Mouse (Mus musculus) kidney, adult 2 months (tissue): ENCODE data around the gene Ifitm1. TPM values are rescaled to one million over a fixed set of nuclear protein-coding genes. Genes with fewer than 3 reads are reported as not detected.
A peak's percentile ranks its signal among the peaks of the same experiment; 100 is the strongest.

Source experiments
- DNase-seq: peaks from one replicate; pipeline ENCODE4 v3.0.0; 2021
- H3K27ac ChIP-seq: fragments of 200-500 bp; 2 replicates; pipeline ENCODE4 v1.5.1; 2012; ENCODE audit warnings: low read depth, low read length, control low read depth, inconsistent platforms; ENCODE audit not compliant: insufficient read depth
- H3K27me3 ChIP-seq: fragments of 200-500 bp; replicated peaks from 2 replicates; pipeline ENCODE4 v1.6.1; 2012; ENCODE audit warnings: mild to moderate bottlenecking, moderate library complexity, low read length, inconsistent platforms; ENCODE audit not compliant: control insufficient read depth, insufficient read depth
- H3K36me3 ChIP-seq: fragments of 200-500 bp; 2 replicates; pipeline ENCODE4 v1.6.1; 2012; ENCODE audit warnings: mild to moderate bottlenecking, moderate library complexity, low read length, inconsistent platforms; ENCODE audit not compliant: control insufficient read depth, insufficient read depth
- H3K4me1 ChIP-seq: fragments of 200-500 bp; 2 replicates; pipeline ENCODE4 v1.6.1; 2011; ENCODE audit warnings: low read length; ENCODE audit not compliant: control insufficient read depth, insufficient read depth
- H3K4me3 ChIP-seq: fragments of 200-500 bp; 2 replicates; pipeline ENCODE4 v1.5.1; 2011; ENCODE audit warnings: mild to moderate bottlenecking, low read depth, low read length, control low read depth; ENCODE audit not compliant: insufficient read depth
- CTCF ChIP-seq: fragments of 200-500 bp; conservative IDR thresholded peaks from 2 replicates; pipeline ENCODE4 v1.5.1; 2011; ENCODE audit warnings: low read depth, mild to moderate bottlenecking, control low read depth, low read length, moderate library complexity, mixed read lengths; ENCODE audit not compliant: insufficient read depth, insufficient read length
- POLR2A ChIP-seq: fragments of 200-500 bp; IDR thresholded peaks from one replicate; pipeline ENCODE4 v1.6.1; 2011; ENCODE audit warnings: low read depth, low read length, control low read depth
- WGBS: fragments of 180-500 bp; shearing (Covaris S2); methylation state at CpG from one replicate; pipeline ENCODE4 v1.1.7; 2018; 5-methylcytosine and 5-hydroxymethylcytosine counted together
- polyA plus RNA-seq: library from polyadenylated mRNA; depleted of rRNA; stranded (reverse); fragments of >200 nt; gene quantifications from 2 replicates; pipeline ENCODE4 v1.2.3, GENCODE M21; 2012

Ifitm1 gene
- polyA plus RNA-seq, 1 experiment: 125 TPM

DNA sequence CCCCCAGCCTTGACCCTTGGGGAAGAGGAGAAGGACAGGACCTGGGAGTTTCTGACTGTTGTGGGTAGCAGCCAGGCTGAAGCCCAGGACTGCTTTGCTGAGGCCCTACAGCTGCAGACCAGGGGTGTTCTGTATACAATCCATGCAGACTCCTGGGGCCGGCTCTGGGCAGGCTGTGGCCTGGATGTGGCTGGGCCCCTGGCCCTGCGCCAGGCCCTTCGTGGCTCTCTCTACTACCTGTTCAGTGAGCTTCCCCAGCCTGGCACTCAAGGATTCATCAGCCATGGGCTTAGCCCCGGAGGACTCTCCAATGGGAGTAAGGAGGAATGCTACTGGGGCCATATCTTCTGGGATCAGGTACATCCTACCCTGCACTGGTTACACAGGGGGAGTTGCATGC, 23.7 kb upstream of the Ifitm1 start:
- no peaks in the 10 kb centered on the region for H3K36me3 ChIP-seq
- H3K27ac ChIP-seq: no peak overlapping the region
- no peaks in the 10 kb centered on the region for H3K27me3 ChIP-seq
- no peaks in the 10 kb centered on the region; the same call in 1 of the 2 replicates for H3K4me1 ChIP-seq
- WGBS: 60% methylated on average over 4 of the region's 4 CpGs
- TF ChIP-seq POLR2A (no peak), CTCF (no peak)
- no peak for DNase-seq
- no peak overlapping the region for H3K4me3 ChIP-seq

DNA sequence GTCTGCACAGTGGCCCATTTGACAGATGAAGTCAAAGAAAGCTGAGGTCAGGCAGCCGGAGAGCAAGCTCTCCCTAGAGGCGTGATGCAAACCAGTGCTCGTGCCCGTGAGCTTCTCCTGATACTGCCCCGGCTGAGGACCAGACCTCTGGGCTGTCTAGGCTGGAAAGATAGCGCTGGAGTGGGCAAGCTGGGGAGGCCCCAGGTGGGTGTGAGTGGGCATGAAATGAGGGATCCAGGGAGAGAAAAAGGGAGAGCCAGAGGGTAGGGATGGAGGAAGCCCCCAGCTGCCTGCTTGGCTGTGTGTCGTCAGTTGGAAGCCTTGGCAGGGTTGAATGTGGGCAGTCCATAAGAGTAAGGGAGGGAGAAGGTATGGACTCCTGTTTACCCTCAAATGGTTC, 22.8 kb upstream of the Ifitm1 start:
- DNase-seq: no peak
- H3K36me3 ChIP-seq: no peaks in the 10 kb centered on the region
- 94% methylated on average over 7 of the region's 7 CpGs for WGBS
- no peak overlapping the region for H3K27ac ChIP-seq
- H3K4me1 ChIP-seq: no peaks in the 10 kb centered on the region; the same call in 1 of the 2 replicates
- no peak overlapping the region for H3K4me3 ChIP-seq
- TF ChIP-seq POLR2A: no peak
- no peak for TF ChIP-seq CTCF
- H3K27me3 ChIP-seq: no peaks in the 10 kb centered on the region

DNA sequence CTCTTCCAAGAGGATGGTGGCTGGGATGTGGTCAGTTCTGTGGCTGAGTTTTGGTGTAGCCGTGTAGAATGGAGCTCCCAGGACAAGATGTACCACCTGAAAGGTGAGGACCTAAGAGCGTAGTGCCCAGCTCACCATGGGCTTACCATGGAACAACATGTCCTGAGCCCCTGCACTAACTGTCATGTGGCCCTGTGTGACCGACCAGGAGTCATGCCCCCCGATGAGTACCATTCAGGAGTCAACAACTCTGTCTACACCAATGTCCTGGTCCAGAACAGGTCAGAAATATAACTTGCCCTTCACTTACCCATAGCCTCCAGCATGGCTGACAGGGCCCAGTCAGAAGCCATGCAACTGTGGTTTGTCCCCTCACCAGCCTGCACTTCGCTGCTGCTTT, 21.8 kb upstream of the Ifitm1 start:
- Histone ChIP-seq H3K36me3 (no peaks in the 10 kb centered on the region), H3K4me1 (no peaks in the 10 kb centered on the region; the same call in 1 of the 2 replicates), H3K4me3 (no peak overlapping the region), H3K27me3 (no peaks in the 10 kb centered on the region), H3K27ac (no peak overlapping the region)
- DNase-seq: no peak
- TF ChIP-seq CTCF (no peak), POLR2A (no peak)
- WGBS: 97% methylated on average over 5 of the region's 5 CpGs

DNA sequence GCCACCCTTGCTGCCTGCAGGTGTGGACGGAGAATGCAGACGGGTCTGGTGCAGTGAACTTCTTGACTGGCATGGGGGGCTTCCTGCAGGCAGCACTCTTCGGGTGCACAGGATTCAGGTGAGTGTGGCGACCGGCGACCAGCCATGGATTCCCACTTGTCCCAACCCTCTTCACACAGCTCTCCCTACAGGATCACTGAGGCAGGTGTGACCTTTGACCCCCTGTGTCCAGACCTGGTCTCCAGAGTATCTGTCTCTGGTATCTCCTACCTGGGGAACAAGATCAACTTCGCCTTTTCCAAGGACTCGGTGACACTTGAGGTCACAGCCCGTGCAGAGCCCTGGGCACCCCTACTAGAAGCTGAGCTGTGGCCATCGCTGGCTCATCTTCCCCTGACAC, 20.7 kb upstream of the Ifitm1 start:
- Histone ChIP-seq H3K27me3 (no peaks in the 10 kb centered on the region), H3K4me1 (no peaks in the 10 kb centered on the region; the same call in 1 of the 2 replicates), H3K4me3 (no peak overlapping the region), H3K27ac (no peak overlapping the region; the same call in 1 of the 2 replicates), H3K36me3 (no peaks in the 10 kb centered on the region)
- no peak for TF ChIP-seq POLR2A
- TF ChIP-seq CTCF: no peak
- no peak for DNase-seq
- WGBS: 90% methylated on average over 10 of the region's 10 CpGs

DNA sequence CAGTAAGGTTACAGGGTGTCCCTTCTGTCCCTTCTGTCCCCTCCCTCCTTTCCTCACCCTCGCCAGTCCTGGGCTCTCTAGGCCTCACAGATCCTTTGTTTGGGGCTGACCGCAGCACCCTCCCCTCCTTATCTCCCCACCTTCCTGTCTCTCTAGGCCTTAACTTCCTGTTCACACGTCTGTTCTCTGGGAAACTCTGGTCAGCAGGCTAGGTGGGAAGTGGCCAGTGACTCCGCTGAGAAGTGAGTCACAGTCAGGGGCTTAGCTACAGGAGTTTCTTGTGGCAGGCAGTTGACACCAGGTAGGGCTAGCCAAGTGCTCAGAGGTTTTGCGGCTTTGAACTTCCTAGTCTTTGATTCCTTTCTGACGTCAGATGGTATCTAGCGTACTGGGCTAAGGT, 20.0 kb upstream of the Ifitm1 start:
- no peaks in the 10 kb centered on the region for H3K36me3 ChIP-seq

DNA sequence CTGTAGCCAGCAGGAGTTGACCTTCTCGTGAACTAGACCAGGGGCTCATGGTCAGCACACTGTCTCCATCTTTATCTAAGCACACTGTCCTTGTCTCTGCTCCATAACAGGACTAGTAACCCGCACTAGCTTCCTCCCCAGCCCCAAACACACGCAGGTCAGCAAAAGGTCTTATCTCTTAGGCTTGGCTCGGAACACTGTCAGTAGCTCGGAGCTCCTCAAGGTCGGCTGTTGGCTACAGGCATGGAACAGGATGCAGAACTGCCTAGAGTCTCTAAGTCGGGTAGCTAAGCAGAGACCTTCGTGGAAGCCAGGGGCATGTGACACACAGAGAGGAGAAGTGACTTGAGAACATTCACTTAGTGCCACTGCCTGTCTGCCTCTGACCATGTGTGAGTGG, 18.9 kb upstream of the Ifitm1 start:
- TF ChIP-seq POLR2A (no peak), CTCF (no peak)
- WGBS: 62% methylated on average over 8 of the region's 8 CpGs
- peak; percentile 46 for DNase-seq
- no peak overlapping the region for H3K4me3 ChIP-seq
- no peak overlapping the region for H3K27ac ChIP-seq
- no peaks in the 10 kb centered on the region for H3K27me3 ChIP-seq
- no peaks in the 10 kb centered on the region for H3K4me1 ChIP-seq
- no peaks in the 10 kb centered on the region for H3K36me3 ChIP-seq

More for the DNA sequence above, 20.0 kb upstream of the Ifitm1 start:
- 68% methylated on average over 7 of the region's 7 CpGs for WGBS
- H3K4me1 ChIP-seq: no peaks in the 10 kb centered on the region; the same call in 1 of the 2 replicates
- H3K27me3 ChIP-seq: no peaks in the 10 kb centered on the region
- H3K4me3 ChIP-seq: no peak overlapping the region
- peak overlapping the region; percentile 4 for H3K27ac ChIP-seq
- no peak for DNase-seq
- TF ChIP-seq POLR2A: no peak
- no peak for TF ChIP-seq CTCF

DNA sequence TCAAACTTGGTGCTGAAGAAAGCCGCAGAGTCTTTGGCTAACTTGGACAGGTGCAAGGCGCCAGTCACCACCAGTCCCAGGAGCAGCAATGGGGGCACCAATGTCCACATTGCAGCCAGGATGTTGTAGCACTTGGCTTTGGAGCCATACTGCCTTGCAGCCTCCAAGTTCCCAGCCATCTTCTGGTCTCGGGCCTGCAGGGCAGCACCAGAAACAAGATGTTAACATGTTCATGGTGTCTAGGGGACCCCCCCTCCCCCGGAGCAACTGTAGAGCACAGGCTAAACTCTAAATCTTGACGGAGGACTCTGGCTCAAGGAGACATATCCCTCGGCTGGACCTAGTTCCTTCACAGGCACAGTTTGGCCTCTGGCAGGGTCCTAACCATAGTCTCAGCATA, 17.8 kb upstream of the Ifitm1 start:
- no peak for DNase-seq
- no peak for TF ChIP-seq CTCF
- TF ChIP-seq POLR2A: no peak
- Histone ChIP-seq H3K27ac (no peak overlapping the region), H3K27me3 (no peaks in the 10 kb centered on the region), H3K4me1 (no peaks in the 10 kb centered on the region), H3K4me3 (no peak overlapping the region), H3K36me3 (no peaks in the 10 kb centered on the region)
- 92% methylated on average over 6 of the region's 6 CpGs for WGBS
